Mouse (Mus musculus): ENCODE measurements around the gene Btk.
A peak's percentile ranks its signal among the peaks of the same experiment; 100 is the strongest.

Btk gene

DNA sequence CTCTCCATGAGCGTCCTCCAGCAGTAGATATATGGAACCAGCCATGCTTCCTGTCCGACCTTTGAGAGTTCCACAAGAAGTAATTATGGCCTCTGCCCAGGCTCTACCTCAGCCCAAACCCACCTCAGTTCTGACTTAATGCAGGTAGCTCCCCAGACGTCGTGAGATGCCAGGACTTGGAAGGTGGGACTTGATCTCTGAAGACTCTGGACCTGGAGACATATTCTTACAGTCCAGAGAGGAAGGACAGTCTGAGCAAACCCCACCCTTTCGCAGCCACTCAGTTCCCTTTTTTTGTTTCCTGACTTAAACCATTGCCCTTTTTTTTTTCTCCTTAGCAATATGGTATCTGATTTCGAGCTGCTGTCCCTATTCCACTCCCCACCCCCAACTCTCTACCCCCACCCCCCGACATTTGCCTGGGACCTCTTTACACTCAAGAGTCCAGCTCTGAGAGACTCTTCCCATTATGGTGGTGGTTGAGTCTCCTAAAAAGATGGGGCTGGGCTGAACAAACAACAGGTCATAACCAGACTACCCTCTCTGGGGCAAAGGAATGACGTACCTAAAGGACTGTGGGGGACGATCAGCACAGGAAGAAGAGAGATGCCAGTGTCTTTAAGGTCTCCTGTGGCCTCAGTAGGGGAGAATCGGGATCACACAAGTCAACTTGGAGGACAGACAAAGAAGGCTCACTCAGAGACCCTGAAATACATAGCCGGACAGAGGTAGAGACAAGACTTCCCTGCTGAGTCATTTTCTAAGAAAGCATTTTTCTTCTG is at the start of gene Btk:
TSS of gene Btk (minus strand) at position 683 of the 782 bp plus-strand sequence.
- DNase-seq, result no peak

DNA sequence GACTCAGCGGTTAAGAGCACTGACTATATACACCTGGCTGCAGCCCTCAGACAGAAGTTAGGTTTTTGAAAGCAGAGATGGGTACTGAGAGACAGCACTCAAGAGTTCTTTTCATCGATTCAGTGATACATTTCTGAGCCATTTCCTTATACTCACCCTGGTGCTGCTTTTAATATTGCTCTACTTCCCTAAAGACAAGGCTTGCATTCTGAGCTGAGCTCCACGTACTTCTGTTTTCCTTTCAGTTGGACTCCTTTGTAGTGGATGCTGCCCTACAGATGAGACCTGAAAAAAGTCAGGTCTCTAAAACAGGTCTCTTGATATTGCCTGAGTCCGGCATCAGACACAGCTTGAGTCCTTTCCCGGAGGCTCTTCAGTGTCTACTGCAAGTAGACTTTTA is 49.3 kb upstream of the Btk start:
- no peak for DNase-seq

DNA sequence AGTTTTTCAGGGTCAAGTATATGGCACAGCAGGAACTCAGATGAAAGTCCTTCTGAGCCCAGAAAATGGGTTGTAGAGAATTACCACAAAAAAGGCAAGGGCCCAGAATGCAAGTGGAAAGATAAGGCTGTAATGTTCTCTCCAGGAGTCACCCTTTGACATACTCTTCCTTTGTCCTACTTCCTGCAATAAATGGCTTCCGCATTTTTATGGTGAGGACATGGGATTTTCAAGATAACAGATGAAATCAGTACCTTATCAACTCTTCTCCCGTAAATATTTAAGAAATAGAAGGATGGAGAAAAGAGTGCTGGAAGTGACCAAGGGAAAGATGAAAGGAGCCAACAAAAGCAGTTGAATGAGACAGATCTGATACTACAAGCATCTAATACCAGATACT is 44.8 kb upstream of the Btk start:
- DNase-seq, result no peak

DNA sequence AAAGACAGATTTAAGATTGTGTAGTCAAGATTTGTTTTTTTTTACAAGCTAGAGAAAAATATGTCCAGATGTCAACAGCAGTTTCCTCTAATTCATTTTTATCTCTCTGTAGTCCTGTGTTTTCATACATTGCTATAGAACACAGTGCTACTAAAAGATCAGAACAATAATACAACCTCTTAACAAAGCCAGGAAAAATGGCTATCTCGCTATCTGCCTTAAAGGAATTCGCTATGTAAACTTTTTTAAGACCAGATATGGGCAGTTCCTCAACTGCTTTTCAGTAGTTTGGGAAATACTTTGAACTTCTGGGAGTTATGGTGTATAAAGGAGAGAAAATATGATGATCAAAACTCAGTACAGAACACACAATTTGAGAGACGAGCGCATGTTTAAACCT is 40.0 kb upstream of the Btk start:
- DNase-seq, result no peak

DNA sequence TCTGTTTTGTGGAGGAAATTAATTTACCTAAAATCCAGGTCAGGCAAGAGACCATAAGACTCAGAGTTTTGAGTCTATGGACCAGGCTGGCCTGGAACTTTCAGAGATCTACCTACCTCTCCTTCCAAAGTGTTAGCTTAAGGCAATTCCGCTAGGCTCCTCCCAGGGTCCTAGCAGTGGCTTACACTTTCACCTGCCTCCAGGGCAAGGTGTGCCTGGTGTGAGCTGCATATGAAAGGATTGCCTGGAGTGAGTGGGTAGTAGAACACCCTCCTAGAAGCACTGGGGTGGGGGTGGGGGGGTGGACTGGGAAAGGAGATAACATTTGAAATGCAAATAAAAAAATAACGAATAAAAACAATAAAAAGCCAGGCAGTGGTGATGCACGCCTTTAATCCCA is 38.3 kb upstream of the Btk start:
- DNase-seq, result no peak

DNA sequence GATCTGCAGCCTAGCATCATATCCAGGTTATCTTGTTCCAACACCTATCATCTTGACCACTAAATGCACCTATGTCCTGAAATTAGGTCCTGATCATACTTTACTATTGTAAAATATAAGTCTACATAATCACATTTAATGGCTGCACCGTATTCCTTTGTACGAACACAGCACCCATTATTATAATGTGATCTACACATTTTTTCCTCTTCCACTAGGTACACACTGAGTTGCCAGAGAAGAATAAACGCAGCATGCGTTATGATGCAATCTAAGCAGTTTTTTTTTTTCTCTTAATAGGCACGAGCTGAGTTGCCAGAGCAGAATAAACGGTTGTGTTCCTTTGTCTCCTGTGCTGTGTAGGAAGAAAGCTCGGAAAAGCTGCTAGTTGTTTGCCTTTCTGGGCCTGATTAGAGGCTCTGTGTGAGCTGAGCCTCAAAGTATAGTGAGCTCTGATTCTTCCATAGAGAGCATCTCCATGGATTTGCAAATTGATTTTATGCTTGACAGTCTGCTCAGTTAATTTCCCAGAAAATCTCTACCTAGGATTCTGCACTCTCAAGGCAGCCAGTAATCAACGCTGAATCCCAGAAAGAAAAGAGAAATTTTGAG is 37.0 kb upstream of the Btk start:
- no peak for DNase-seq

DNA sequence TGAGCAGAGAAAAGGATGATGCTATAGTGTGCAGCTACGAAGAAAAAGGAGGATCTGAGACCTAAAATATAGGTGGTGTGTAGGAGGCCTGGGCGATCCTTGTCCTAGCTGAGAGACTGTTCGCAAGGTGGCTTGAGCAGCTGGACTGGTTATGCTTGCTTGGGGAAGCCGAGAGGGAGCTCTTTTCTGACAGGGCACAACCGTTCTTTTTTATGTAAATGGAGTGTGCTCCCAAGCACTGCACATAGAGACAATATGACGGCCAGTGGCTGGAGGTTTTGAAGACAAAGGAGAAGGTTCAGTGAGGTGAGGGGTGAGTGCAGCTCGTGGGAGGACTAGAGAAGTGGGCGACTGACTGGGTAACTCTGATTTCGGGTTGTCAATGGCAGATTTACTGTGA is 36.3 kb upstream of the Btk start:
- no peak for DNase-seq

DNA sequence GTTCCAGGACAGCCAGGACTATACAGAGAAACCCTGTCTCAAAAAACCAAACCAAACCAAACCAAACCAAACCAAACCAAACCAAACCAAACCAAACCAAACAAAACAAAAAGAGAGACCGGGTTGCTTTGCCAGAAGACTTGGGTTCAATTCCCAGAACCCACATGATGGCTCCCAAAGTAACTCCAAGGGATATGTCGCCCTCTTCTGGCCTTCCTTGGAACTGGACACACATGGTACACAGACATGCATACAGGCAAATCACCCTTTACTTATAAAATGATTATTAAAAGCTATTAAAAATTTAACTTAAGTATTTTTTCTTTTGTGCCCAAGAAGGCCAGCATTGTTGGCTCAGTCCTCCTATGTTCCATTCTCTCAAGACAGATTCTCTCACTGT is 30.9 kb upstream of the Btk start:
- DNase-seq, result peak in 1 of 2 experiments; percentile 18

DNA sequence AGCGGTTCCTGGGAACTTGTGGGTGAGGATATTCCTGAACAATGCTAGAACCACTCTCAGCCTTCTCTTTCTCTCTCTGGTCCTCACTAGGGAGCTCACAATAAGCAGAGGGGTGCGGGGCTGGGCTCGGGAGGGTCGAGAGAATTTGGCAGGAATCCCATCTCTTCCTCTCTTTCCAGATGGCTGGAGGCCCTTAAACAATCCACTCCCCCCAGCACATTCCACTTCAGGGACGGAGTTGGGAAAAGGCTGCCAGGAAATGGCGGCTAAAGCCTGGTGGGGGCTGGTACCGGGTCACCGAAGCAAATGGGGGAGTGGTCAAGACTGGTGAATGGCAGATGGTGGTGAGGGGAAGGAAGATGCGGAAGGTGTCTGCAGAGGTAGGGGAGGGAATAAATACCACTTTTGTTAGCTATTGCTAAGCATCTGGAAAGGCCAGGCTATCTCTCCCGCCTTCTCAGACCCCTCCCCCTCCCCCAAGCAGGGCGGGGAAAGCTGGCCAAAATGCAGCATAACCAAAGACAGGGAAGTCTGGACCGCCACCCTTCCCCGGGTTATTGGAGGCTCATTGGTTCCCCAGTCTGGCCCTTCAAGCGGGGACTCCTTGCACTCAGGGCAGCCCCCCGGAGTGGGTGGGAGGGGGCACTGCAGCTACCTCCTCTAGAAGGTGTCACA is 29.1 kb upstream of the Btk start:
- peak; percentile 55 to 56 for DNase-seq

DNA sequence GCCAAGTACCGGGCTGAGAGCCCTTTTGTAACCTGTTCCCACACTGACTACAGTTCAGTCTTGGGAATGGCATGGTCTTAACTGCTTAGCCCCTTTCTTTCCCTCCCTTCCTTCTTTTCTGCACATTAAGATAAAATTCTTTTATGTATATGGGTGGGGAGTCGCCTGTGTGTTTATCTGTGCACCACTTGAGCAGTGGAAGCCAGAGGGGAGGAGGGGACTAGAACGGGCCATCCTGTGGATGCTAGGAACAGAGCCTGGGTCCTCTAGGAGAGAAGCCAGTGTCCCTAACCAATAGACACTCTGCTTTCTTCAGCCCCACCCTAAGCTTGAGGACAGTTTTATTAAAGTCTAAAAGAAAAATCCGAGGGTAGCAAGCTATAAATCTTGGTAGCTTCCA is 27.6 kb upstream of the Btk start:
- DNase-seq, result no peak

DNA sequence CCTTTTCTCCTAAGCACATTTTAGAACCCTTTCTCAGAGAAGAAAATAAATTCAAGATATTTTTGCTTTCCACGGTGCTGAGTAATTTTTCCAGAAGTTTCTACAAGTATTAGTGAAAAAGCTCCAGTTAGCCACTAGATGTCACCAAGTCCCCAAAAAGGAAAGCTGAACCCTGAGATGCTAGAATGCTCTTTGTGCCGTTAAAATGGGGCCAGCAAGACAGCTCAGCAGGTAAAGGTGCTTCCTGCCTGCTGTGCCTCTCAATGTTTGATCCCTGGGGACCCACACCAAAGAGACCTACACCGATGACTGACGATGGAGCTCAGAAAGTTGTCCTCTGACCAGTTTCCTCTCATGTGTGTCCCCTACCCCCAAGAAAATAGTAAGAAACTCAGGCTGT is 26.1 kb upstream of the Btk start:
- peak in 1 of 2 experiments; percentile 24 for DNase-seq

DNA sequence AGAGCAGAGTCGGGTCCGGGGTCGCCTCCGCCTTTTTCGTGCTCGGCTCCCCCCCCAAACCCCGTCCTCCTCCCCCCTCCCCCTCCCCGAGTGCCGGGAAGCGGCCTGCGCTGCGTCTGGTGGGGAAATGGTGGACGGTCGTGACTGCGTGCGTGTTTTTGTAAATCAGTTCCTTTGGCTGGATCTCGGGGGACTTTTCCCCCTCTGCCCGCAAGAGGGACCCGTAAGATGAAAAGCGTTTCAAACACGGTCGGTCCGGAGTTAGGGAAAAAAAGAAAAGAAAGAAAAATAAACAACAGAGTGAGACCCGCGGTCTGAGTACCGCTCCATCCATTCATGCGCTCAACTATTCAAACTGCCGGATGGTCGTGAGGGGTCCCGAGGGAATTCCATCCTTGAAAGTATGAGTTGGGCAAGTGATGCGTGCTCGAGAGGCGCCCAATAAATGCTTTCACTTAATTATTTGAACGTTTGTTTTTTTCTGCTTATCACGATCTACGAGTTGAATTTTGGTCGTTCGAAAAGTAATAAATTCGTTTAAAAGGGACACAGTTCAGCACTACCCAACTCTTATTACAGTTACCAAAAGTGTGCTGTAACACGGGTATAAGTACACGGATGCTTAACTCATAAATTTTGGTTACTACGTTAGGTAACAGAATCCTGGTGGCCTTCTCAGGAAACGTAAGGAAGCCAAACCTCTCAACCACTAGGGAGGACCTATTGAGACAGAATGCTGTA is 18.2 kb upstream of the Btk start:
- no peak for DNase-seq

DNA sequence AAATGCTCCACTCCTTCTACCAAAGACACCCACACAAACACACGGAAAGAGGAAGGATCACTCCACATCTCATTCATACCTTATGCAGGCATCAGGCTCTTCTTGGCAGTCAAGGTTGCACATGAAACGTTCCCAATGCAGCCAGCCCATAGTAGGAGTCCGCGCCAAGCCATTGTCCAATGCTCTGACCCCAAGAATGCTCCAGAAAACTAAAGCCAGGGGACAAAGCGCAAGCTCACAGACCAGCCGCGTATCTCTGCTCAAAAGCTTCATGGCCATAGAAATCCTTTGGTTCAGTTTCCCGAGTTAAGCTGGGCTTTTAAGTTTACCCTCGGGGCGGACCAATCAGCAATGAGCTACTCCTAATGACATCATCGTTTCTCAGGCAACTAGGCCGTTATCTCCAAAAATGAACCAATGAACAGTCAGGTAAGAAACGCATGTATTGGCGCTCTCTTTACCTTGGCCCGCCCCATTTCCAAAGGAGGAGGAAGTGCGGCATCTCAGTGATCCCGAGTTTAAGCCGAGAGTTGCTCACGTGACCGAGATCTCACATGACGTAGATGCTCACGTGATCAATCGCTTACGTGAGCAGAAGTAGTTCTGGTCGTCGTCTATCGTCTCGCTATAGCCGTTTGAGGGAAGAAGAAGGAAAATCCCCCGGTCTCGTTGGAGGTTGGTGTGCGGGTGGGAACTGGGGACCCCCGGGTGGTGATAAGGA is 17.4 kb upstream of the Btk start, which contains the start of the genes Gla and Hnrnph2:
TSS of gene Gla (minus strand) at position 467 of the 721 bp plus-strand sequence.
TSS of gene Hnrnph2 (plus strand) at position 521 of the 721 bp plus-strand sequence.
- peak; percentile 86 to 89 for DNase-seq

DNA sequence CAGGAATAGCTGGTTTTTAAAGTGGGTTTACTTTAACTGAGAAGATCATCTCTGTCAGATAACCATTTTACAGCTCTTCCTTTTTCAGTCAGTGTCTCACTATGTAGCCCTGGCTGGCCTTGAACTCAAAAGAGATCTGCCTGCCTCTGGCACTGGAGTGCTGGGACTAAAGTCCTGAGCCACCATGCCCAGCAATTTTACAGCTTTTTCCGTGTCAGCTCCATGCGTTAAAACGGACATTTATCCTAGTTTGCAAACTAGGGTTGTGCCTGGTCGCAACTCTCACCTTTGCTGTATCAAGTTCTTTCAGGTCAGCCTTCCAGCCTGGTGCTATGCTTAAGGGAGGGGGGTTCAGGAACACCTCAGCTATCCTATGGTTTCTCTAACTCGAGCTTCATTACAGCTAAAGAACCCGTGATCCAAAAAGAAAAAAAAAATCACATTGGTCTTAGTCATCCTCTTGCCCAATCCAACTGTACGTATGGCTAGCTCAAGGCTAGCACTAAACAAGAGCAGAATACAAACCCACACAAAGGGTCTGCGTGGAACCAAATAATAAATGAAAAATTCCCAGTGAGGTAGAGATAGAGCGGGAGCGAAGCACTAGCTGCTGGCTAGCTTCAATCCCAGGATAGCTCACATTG is 16.7 kb upstream of the Btk start:
- DNase-seq, result no peak

DNA sequence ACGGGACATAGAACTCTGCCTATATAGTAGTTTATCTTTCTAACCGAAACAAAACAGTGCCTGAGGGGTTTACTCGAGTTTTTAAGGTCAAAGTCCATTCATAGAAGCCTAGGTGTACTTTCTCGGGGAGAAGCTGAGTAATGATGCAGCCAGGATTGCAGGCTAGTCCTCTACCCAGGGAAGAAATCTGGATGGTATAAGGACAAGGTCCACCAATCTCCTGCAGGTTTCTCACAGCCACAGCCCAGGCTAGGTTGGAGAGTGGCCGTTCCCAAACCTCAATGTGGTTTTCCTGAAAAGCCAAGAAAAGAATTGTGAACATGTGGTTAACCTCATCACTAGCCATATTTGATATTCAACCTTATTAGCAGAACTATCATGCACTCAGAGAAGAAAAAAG is 6.5 kb upstream of the Btk start:
- DNase-seq, result no peak

DNA sequence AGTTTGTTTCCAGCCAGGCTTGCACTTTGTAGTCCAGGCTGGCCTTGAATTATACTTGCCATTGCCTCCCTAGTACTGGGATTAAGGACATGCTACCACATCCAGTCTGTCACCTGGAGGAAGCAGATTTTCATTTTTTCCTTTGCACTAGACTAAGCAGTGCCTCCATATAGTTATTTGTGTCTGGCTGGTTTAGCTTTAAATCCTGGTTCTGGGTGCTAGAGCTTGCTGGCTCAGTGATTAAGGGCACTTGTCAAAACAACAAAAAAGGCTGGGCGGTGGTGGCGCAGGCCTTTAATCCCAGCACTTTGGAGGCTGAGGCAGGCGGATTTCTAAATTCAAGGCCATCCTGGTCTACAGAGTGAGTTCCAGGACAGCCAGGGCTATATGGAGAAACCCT is 5.6 kb upstream of the Btk start:
- DNase-seq, result no peak

DNA sequence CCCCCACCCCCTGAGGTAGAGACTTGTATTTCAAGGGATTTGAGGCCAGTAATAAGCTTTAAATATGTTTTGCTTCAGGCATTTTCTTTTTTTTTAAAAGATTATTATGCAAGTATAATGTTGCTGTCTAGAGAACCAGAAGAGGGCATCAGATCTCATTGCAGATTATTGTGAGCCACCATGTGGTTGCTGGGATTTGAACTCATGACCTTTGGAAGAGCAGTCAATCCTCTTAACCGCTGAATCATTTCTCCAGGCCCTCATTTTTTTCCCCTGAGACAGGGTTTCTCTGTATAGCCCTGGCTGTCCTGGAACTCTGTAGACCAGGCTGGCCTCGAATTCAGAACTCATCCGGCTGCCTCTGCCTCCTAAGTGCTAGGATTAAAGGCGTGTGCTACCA is 4.9 kb upstream of the Btk start:
- DNase-seq, result no peak

DNA sequence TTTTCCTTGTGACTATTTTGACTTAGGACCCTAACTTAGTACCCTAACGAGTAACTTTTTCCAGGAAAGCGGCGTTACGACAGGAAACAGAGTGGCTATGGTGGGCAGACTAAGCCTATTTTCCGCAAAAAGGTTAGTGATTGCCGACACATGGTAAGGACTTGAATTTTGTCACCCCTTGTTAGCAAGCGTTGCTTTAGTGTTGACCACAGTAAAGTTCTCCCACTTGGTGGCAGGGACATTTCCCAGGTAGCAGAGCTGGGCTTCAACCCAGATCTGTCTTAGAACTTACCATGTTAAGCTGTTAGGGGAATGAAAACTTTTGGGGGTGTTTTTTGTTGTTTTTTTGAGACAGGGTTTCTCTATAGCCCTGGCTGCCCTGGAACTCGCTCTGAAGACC is 3.1 kb upstream of the Btk start:
- no peak for DNase-seq

DNA sequence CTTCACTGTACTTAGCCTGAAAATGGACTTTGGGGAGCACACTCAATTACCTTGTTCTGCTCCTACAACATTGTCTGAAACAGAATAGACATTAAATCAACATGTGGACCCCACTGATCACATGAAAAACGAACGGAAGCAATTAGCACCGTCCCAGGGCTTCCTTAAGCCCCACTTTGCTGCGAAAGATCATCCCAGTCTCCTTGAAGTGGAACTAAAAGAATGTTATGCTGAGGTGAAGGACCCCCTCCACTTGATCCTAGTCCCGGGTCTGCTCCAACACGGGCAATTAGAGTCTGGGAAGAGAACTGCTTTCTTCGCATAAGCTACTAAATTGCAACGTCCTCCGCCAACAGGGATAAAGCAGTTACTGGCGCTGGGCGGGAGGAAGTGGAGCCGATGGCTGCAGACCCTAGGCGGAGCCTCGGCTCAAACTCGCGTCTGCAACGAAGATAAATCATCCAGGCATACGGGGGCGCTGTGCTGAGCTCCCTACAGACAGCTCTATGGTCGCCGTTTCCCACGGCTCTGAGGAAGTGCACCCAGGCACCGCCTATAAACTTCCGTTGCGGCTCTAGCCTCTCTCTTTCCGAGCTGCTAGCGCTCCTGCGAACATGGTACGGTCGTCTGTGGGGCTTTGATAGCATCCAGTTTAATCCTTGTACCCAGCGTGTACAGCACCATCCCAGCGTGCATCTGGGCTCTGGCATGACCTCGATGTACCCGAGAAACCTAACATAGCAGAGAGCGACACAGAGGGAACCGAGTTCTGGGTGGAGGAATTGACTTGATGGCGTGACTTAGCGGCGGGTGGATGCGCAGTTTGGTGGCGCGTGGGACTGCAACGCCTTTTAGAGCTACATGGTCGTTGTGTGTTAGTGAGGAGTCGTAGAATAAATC is 2.0 kb upstream of the Btk start, which contains the start of gene Rpl36a:
TSS of gene Rpl36a (plus strand) at position 552 of the 900 bp plus-strand sequence.
- DNase-seq, result peak; percentile 90 to 92

DNA sequence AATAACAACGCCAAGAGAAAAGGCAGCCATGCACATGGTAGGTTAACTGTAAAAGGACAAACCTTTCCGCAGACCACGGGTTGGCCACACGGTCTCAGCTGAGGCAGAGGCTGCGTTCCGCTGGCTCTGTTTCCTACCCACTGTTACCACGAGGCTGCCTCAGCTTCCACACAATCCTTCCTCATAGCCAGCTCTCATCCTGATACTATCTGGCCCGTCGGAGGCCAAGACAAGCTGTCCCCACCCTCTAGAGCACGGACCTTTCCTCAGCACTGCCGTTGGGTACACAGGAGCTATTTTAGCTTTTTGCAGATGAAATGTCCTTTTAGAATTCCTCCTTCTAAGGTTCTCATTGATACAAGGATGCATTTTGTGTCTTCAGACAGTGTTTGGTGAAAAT is 1.1 kb downstream of the Btk start:
- DNase-seq, result no peak

Data from cerebellum, postnatal 25 days (tissue).